Mouse (Mus musculus): ENCODE measurements around the gene Relb. TPM values are rescaled to one million over a fixed set of nuclear protein-coding genes. Genes with fewer than 3 reads are reported as not detected.

Relb gene
- polyA plus RNA-seq, 1 experiment from 2014 or later = 7.3 TPM

GRCm38 (mm10) chr7:19565803-19566202 lies 63.4 kb downstream of the Relb start:
- Histone ChIP-seq H3K4me3 (ENCODE audit: low read depth, low read length) (no peak overlapping the region), H3K4me2 (ENCODE audit: low read depth, low read length) (no peak overlapping the region), H3K36me3 (ENCODE audit: control insufficient read depth, insufficient read depth, low read length) (peaks cover 7% of the 10 kb centered on the region; the same call in 1 of the 2 replicates), H3K27me3 (ENCODE audit: control insufficient read depth, insufficient read depth, low read length) (no peaks in the 10 kb centered on the region), H3K9me3 (ENCODE audit: control insufficient read depth, low read length) (no peaks in the 10 kb centered on the region), H3K9ac (replicated peaks; ENCODE audit: low read depth, low read length) (no peak overlapping the region), H3K27ac (ENCODE audit: low read depth, low read length) (no peak overlapping the region), H3K4me1 (ENCODE audit: control insufficient read depth, insufficient read depth, low read length) (peaks cover 3% of the 10 kb centered on the region)
- WGBS = 95% methylated on average over 2 of the region's 2 CpGs
- ATAC-seq (ENCODE audit: low read depth) = no peak

GRCm38 (mm10) chr7:19564455-19564854 lies 64.8 kb downstream of the Relb start:
- Histone ChIP-seq H3K4me3 (ENCODE audit: low read depth, low read length) (no peak overlapping the region), H3K27ac (ENCODE audit: low read depth, low read length) (no peak overlapping the region), H3K4me1 (ENCODE audit: control insufficient read depth, insufficient read depth, low read length) (peaks cover 17% of the 10 kb centered on the region), H3K9me3 (ENCODE audit: control insufficient read depth, low read length) (no peaks in the 10 kb centered on the region), H3K36me3 (ENCODE audit: control insufficient read depth, insufficient read depth, low read length) (peaks cover 7% of the 10 kb centered on the region; the same call in 1 of the 2 replicates), H3K4me2 (ENCODE audit: low read depth, low read length) (no peak overlapping the region), H3K27me3 (ENCODE audit: control insufficient read depth, insufficient read depth, low read length) (no peaks in the 10 kb centered on the region), H3K9ac (replicated peaks; ENCODE audit: low read depth, low read length) (no peak overlapping the region)
- 89% methylated on average over 4 of the region's 4 CpGs for WGBS
- ATAC-seq (ENCODE audit: low read depth) = no peak

- Histone ChIP-seq H3K27ac (ENCODE audit: low read depth, low read length) (no peak overlapping the region), H3K9ac (replicated peaks; ENCODE audit: low read depth, low read length) (no peak overlapping the region), H3K36me3 (ENCODE audit: control insufficient read depth, insufficient read depth, low read length) (peaks cover 7% of the 10 kb centered on the region; the same call in 1 of the 2 replicates), H3K9me3 (ENCODE audit: control insufficient read depth, low read length) (no peaks in the 10 kb centered on the region), H3K4me1 (ENCODE audit: control insufficient read depth, insufficient read depth, low read length) (peaks cover 22% of the 10 kb centered on the region), H3K4me2 (ENCODE audit: low read depth, low read length) (no peak overlapping the region), H3K27me3 (ENCODE audit: control insufficient read depth, insufficient read depth, low read length) (no peaks in the 10 kb centered on the region), H3K4me3 (ENCODE audit: low read depth, low read length) (no peak overlapping the region)
- WGBS = 89% methylated on average over 3 of the region's 3 CpGs
- ATAC-seq (ENCODE audit: low read depth) = no peak
Observed at GRCm38 (mm10) chr7:19563884-19564283, 65.4 kb downstream of the Relb start.

- H3K9ac ChIP-seq (replicated peaks; ENCODE audit: low read depth, low read length) = peak within 1 kb of the TSS; percentile 87
- no peaks in the 10 kb centered on the region for H3K27me3 ChIP-seq (ENCODE audit: control insufficient read depth, insufficient read depth, low read length)
- H3K9me3 ChIP-seq (ENCODE audit: control insufficient read depth, low read length) = no peaks in the 10 kb centered on the region
- H3K4me3 ChIP-seq (ENCODE audit: low read depth, low read length) = peak within 1 kb of the TSS; percentile 91
- H3K4me1 ChIP-seq (ENCODE audit: control insufficient read depth, insufficient read depth, low read length) = peaks cover 28% of the 10 kb centered on the region
- WGBS = 3% methylated on average over 19 of the region's 19 CpGs
- ATAC-seq (ENCODE audit: low read depth) = peak; percentile 44
- peaks cover 7% of the 10 kb centered on the region; the same call in 1 of the 2 replicates for H3K36me3 ChIP-seq (ENCODE audit: control insufficient read depth, insufficient read depth, low read length)
- peak within 1 kb of the TSS; percentile 75 for H3K4me2 ChIP-seq (ENCODE audit: low read depth, low read length)
- H3K27ac ChIP-seq (ENCODE audit: low read depth, low read length) = peak within 1 kb of the TSS; percentile 94
Observed at GRCm38 (mm10) chr7:19562643-19563410, 66.4 kb downstream of the Relb start, which contains the start of gene Ppp1r37. TSS of gene Ppp1r37 (minus strand) at chr7:19563076.

- peak overlapping the region; percentile 94 for H3K27ac ChIP-seq (ENCODE audit: low read depth, low read length)
- ATAC-seq (ENCODE audit: low read depth) = peak; percentile 90
- H3K36me3 ChIP-seq (ENCODE audit: control insufficient read depth, insufficient read depth, low read length) = peaks cover 7% of the 10 kb centered on the region; the same call in 1 of the 2 replicates
- H3K4me1 ChIP-seq (ENCODE audit: control insufficient read depth, insufficient read depth, low read length) = peaks cover 28% of the 10 kb centered on the region
- peak overlapping the region; percentile 87 for H3K9ac ChIP-seq (replicated peaks; ENCODE audit: low read depth, low read length)
- WGBS = under 1% methylated on average over 93 of the region's 102 CpGs
- H3K9me3 ChIP-seq (ENCODE audit: control insufficient read depth, low read length) = no peaks in the 10 kb centered on the region
- H3K4me3 ChIP-seq (ENCODE audit: low read depth, low read length) = peak overlapping the region; percentile 91
- H3K27me3 ChIP-seq (ENCODE audit: control insufficient read depth, insufficient read depth, low read length) = no peaks in the 10 kb centered on the region
- peak overlapping the region; percentile 75 for H3K4me2 ChIP-seq (ENCODE audit: low read depth, low read length)
Observed at GRCm38 (mm10) chr7:19561765-19562642, 67.2 kb downstream of the Relb start.

GRCm38 (mm10) chr7:19561431-19561764 lies 67.8 kb downstream of the Relb start:
- Histone ChIP-seq H3K27me3 (ENCODE audit: control insufficient read depth, insufficient read depth, low read length) (no peaks in the 10 kb centered on the region), H3K9me3 (ENCODE audit: control insufficient read depth, low read length) (no peaks in the 10 kb centered on the region), H3K36me3 (ENCODE audit: control insufficient read depth, insufficient read depth, low read length) (peaks cover 7% of the 10 kb centered on the region; the same call in 1 of the 2 replicates), H3K4me1 (ENCODE audit: control insufficient read depth, insufficient read depth, low read length) (peaks cover 28% of the 10 kb centered on the region), H3K9ac (replicated peaks; ENCODE audit: low read depth, low read length) (peak overlapping the region; percentile 87), H3K4me3 (ENCODE audit: low read depth, low read length) (peak overlapping the region; percentile 91), H3K4me2 (ENCODE audit: low read depth, low read length) (peak overlapping the region; percentile 75), H3K27ac (ENCODE audit: low read depth, low read length) (peak overlapping the region; percentile 94)
- ATAC-seq (ENCODE audit: low read depth) = no peak
- WGBS = under 1% methylated on average over 11 of the region's 11 CpGs

GRCm38 (mm10) chr7:19560491-19561260 lies 68.6 kb downstream of the Relb start:
- no peaks in the 10 kb centered on the region for H3K27me3 ChIP-seq (ENCODE audit: control insufficient read depth, insufficient read depth, low read length)
- 26% methylated on average over 11 of the region's 11 CpGs for WGBS

GRCm38 (mm10) chr7:19558965-19559364 lies 70.3 kb downstream of the Relb start:
- Histone ChIP-seq H3K27me3 (ENCODE audit: control insufficient read depth, insufficient read depth, low read length) (no peaks in the 10 kb centered on the region), H3K9ac (replicated peaks; ENCODE audit: low read depth, low read length) (no peak overlapping the region), H3K36me3 (ENCODE audit: control insufficient read depth, insufficient read depth, low read length) (no peaks in the 10 kb centered on the region), H3K9me3 (ENCODE audit: control insufficient read depth, low read length) (no peaks in the 10 kb centered on the region), H3K4me3 (ENCODE audit: low read depth, low read length) (no peak overlapping the region), H3K4me2 (ENCODE audit: low read depth, low read length) (peak overlapping the region; percentile 75; the same call in 1 of the 2 replicates), H3K27ac (ENCODE audit: low read depth, low read length) (no peak overlapping the region), H3K4me1 (ENCODE audit: control insufficient read depth, insufficient read depth, low read length) (peaks cover 28% of the 10 kb centered on the region)
- 28% methylated on average over 2 of the region's 2 CpGs for WGBS
- no peak for ATAC-seq (ENCODE audit: low read depth)

More at GRCm38 (mm10) chr7:19560491-19561260, 68.6 kb downstream of the Relb start:
- Histone ChIP-seq H3K36me3 (ENCODE audit: control insufficient read depth, insufficient read depth, low read length) (peaks cover 7% of the 10 kb centered on the region; the same call in 1 of the 2 replicates), H3K9me3 (ENCODE audit: control insufficient read depth, low read length) (no peaks in the 10 kb centered on the region), H3K27ac (ENCODE audit: low read depth, low read length) (no peak overlapping the region), H3K4me2 (ENCODE audit: low read depth, low read length) (peak overlapping the region; percentile 75), H3K9ac (replicated peaks; ENCODE audit: low read depth, low read length) (peak overlapping the region; percentile 87), H3K4me3 (ENCODE audit: low read depth, low read length) (peak overlapping the region; percentile 91), H3K4me1 (ENCODE audit: control insufficient read depth, insufficient read depth, low read length) (peaks cover 28% of the 10 kb centered on the region)
- ATAC-seq (ENCODE audit: low read depth) = no peak
